Mouse (Mus musculus) c-Kit-positive CD71-negative TER-119-negative erythroid progenitor cells, embryonic 14.5 days (primary cell): ENCODE measurements around the gene Cd276.

Source experiments
- DNase-seq: peaks from one replicate; pipeline ENCODE4 v3.0.0-alpha.2; 2013; ENCODE audit warnings: low read depth

Cd276 gene

DNA sequence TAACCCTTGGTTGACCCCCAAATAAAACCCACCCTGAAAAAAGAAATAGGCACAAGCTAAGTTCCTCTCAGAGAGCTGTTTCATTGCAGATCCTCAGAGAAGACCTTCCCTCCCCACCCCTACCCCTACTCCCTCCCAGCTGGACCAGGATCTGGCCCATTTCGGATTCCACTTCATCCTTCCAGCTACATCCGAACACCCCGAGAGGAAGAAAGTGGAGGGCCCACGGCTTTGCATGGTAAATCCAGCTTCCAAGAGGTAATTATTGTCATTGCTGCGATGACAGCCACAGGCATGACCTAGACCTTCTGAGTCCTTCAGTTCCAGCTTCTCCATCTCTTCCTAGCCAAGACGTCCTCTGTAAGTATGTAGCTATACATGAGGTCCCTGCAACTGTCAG lies 4.3 kb downstream of the Cd276 start:
- no peak for DNase-seq

DNA sequence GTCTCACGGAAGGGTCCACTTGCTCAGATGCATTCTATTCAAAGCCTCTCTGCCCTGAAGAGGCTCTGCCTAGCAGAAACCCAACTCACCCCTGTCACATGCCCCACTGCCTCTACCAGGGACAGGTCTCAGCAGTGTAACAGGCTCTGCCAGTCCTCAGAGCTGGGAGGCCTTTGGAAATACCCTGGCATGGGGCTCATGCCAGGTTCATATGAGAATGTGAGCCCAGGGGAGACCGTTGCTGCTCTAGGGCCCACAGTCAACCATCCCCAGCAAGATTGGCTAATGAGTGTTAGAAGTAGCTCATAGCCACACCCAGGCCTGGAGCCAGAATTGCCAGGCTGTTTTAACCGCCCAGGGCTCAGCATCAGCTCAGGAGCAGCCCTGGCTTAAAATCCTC lies 5.5 kb downstream of the Cd276 start:
- no peak for DNase-seq

DNA sequence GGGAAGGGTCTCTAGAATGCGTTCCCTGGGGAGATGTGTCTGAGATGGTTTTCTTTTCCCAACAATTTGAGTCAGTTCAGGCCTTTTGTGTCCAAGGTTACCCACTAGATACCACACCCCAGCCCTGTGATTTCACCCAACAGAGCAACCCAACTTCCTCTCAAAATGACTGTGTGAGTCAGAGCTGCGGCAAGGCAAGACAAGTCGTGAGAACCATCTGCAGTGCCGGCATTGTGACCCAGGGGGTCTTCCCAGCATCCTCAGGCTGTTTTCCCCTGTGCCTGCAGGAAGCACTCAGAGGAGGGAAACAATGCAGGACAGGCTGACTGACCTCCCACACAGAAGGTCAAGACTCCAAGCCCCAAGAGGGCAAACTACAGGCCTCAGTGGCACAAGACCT lies 6.3 kb downstream of the Cd276 start:
- no peak for DNase-seq

DNA sequence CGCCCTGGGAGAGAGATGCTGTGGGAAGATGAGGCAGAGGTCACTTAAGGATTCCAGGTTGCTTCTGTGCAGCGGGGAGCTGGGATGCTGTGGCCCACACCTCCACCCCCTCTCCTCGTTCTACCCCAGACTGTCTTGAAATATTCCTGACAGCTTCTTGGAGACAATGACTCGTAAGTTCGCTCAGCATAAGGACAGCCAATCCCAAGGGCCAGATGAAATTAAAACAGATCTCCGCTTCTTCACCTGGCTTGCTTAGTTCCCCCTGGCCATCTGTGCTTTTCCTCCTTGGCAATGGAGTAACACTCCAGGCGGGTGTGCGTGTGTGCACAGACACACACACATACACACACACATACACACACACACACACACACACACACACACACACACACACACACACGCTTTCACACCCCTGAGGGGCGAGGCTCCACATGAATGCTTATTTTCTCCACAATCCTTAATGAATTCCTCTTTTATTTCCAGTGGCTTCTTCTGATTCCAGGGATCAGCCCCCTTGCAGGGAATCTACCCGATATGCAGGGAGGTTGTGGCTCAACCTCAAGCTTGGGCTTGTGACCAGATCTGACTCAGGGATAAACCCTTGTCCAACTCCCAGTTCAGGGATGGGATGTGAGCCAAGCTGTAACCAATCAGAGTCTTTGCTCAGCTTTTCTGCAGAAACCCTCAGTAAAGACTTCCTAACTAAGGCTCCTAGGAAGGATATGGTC lies 8.4 kb downstream of the Cd276 start:
- DNase-seq: no peak

DNA sequence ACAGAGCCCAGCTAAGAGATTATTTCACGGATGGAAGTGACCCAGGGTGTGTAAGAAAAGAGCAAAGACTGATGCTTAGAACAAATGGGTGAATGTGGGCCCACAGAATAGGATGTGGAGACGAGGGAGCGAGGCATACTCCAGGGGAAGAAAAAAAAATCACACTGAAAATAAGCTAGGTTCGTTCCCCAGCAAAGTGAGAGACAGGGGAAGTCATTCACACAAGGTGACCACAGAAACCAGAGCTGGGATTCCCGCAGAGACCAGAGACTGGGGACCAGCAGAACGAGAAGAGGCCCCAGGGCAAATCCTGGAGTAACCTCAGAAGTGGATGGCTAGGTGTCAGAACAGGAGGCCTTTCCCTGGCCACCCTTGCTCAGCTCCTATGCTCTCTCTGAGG lies 9.8 kb downstream of the Cd276 start:
- DNase-seq: no peak

DNA sequence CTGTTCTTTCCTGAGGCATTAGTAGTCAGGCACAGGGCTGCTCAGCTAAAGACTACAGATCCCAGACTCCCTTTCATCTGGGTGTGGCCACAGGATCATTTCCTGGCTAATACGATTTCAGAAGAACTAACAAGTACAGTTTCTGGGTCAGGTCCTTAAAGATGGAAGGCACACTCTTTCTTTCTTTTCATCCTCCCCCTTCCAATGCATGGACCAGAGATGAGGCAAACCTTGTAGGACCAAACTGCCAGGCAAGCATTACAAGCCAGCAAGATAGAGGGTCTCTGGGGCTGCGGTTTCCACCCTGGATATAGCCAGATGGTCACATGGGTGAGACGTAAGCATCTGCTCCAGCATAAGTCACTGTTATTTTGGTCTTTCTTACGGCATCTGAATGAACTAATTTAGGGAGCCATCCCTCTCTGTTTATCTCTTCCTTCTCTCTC lies 10.3 kb downstream of the Cd276 start:
- DNase-seq: no peak

DNA sequence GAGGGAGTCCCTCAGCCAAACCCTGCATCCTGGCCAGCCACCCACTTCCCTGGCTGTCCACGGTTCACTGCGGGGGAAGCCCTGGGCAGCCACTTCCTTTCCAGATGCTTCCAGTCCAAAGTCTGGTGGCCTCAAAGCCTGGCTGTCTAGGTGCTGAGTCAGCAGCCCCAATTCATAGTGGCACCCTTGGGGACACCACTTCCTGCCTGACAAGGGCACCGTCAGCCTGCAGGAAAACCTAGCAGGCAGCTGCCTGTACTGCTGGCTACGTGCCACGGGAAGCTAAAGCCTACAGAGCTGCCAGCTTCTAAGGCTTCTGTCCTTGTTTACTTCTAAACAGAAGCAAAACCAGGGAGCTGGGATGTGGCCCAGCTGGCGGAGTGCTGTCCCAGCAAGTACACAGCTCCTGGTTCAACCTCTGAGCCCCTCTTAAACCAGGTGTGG lies 13.3 kb downstream of the Cd276 start:
- peak; percentile 82 for DNase-seq

- DNase-seq: peak; percentile 68
Measured at GRCm38 (mm10) chr9:58539886-58540285, 15.4 kb downstream of the Cd276 start.

DNA sequence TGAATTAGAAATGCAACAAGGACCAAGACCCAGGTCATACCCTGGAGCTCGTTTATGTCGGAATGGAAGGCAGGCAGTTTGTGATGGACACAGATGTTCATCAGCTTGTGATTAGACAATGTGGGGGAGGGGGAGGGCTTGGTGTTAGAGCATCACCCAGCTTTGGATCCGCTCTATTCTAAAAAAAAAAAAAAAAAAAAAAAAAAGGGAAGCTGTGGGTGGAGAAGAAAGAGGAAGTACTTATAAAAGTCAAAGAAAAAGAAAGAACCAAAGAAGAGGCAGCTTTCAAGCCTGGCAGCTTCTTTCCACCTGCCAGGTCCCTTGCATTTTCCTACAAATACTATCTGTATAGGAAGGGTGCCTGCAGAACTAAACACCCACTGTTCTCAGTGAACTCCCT lies 17.5 kb downstream of the Cd276 start:
- DNase-seq: no peak

GRCm38 (mm10) chr9:58535447-58536134 lies 19.6 kb downstream of the Cd276 start:
- DNase-seq: no peak

DNA sequence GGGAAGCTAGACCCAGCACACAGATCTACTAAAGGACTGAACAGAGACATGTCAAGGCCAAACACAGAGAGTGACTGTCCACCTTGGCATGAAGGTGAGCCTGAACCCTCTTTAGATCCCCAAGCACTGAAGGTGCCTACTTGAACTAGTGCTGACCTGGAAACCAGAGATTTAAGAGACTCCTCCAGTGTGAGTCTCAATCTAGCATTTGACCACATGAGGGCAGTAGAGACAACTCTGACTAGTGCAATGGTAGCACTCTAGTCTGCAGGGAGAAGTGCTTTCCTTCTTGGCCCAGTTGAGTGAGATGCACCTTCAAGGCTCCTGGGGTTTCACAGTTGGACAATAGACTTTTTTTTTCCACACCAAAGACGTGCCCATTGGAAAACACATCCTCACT lies 20.5 kb downstream of the Cd276 start:
- DNase-seq: peak; percentile 65

GRCm38 (mm10) chr9:58533322-58533721 lies 21.9 kb downstream of the Cd276 start:
- DNase-seq: no peak

- no peak for DNase-seq
Measured at GRCm38 (mm10) chr9:58532236-58532635, 23.0 kb downstream of the Cd276 start.

GRCm38 (mm10) chr9:58530407-58530806 lies 24.8 kb downstream of the Cd276 start:
- no peak for DNase-seq

DNA sequence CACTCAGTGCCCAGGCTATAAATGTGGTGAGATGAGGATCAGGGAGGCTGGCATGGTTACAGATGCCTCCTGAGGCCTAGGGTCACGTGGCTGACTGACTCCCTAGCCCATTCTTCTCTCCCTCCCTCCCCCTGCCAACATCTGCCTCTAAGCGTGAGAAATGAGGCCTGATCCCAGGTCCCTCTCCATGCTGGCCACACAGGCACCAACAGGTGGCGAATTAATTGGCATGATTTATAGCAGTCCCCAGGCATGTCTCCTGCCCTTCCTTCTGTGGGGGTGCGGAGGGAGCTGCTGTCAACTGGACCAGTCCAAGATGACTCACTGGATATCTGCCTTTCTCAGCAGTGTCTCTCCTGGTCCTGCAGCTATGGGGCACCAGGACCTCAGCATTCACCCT lies 27.4 kb downstream of the Cd276 start:
- no peak for DNase-seq

DNA sequence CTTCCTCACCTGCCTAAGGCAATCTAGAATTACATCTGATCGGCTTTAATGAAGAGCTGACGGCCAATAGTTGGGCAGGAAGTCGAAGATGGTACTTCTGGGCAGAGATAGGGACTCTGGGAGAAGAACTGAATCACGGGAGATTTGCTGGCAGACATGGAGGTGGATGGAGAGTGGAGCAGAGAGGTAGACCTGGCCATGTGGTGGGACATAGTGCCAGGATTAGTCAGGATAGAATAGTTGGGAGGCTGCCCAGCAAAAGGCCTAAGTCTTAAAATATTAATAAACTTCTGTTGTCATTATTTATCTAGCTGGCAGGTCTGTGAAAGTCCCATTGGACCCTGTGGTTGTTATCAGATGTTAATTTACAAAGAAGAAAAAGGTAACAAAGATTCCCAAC lies 30.1 kb downstream of the Cd276 start:
- no peak for DNase-seq

DNA sequence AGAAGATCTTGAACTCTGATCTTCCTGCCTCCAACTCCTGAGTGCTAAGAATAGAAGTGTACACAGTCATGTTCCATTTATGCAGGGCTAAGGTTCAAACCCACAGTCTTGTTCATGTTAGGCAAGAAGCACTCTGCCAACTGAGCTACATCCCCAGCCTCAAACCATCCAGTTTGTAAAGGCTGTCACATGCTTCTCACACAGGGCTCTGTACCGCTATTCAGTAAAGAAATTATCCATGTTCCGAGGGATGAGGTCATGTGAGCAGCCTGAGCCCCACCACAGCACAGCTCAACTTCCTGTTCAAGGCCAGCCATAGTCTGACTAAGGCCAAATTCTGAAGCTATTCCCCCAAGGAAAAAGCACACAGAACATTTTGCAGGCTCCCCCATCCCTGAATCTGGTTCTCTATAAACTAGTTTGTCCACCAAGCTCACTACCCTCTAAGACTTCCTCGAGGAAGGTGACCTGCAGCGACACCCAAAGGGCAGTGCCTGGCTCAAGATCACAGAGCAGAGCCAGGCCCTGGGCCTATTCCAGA lies 33.3 kb downstream of the Cd276 start:
- DNase-seq: no peak

DNA sequence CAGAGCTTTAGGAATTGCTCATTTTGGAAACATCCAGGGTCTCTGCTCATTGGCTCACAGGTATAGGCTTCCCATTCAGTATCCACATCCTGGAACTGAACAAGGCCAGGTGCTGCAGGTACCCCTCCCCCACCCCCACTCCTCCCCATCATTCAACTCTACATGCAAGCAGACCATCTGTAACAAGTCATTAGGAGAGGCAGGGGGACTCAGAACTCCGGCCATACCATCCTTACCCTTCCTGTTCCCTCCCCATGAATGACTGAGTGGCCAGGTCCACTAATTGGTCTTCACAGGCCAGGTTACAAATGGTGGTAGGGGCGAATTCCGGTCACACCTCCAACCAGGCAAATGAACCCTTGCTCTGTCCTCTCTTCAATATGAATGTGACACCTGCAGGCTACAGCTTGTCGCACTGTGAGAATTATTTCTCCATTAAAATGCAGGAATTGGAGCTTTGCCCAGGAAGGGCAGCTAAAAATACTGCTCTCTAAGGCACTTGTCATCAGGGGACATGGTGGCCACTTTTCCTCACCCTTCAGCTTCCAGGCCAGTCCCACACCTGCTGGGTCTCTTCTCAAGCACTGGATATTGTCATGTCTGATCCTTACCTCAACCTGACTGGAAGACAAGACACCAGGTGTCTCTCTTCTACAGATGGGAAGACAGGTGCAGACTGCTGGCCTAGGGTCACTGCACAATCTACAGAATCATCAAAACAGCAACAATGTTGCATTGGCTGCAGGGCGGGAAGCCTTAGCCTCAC lies 34.2 kb downstream of the Cd276 start:
- no peak for DNase-seq

DNA sequence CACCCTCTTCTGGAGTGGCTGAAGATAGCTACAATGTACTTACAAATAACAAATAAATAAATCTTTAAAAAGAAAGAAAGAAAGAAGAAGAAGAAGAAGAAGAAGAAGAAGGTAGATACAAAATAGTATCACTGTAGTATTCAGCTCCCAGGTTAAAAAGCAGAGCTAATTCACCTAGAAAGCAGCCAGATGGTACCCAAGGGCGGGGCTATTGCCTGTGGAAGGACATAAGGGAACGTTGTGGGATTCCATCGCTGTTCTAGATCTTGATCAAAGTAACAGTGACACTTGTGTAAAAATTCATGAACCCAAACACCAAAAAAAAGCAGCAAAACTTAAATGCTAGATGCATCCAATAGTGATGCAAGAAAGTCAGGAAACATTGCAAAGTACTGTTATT lies 35.3 kb downstream of the Cd276 start:
- no peak for DNase-seq

GRCm38 (mm10) chr9:58517866-58518750 lies 37.1 kb downstream of the Cd276 start:
- no peak for DNase-seq

- DNase-seq: no peak
Measured at GRCm38 (mm10) chr9:58516480-58516879, 38.8 kb downstream of the Cd276 start.

- no peak for DNase-seq
Measured at GRCm38 (mm10) chr9:58513749-58514148, 41.5 kb downstream of the Cd276 start.
